Mouse (Mus musculus) c-Kit-negative CD71-positive TER-119-positive erythroid progenitor cells, embryonic 14.5 days (primary cell): ENCODE measurements around the gene Skil.

Source experiments
- DNase-seq: peaks from one replicate; pipeline ENCODE4 v3.0.0-alpha.2; 2013; ENCODE audit warnings: low read depth, low spot score

Gene Skil

DNA sequence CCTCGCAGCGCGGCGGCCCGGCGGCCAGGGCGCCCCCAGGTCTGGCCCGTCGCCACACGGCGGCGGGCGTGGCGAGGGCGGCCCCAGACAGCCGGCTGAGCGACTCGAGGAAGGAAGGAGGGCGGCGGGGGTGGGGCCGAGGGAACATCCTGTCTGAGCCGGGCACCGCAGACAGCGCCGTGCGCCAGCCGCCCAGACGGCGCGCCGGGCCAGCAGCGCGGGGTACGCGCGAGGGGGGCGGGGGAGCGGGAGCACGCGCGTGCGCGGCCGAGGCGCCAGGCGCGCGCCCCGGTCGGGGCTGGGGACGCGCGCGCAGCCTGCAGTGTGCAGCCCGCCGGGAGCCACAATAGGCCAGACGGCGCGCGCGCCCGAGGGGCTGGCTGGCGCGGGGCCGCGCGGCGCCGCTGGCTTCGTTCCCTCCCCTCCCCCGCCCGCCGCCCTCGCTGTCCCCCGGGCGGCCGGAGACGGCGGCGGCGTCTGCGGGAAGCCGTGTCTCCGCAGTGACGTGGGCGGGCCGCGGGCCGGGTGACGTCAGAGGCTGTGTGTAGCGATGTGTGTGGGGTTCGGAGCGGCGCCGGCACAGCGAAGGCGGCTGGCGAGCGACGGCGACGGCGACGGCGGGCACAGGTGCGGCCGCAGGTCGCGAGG lies at the start of gene Skil:
Skil (plus strand) TSS at position 528 of the 648 bp plus-strand sequence.
- DNase-seq: peak; percentile 75

DNA sequence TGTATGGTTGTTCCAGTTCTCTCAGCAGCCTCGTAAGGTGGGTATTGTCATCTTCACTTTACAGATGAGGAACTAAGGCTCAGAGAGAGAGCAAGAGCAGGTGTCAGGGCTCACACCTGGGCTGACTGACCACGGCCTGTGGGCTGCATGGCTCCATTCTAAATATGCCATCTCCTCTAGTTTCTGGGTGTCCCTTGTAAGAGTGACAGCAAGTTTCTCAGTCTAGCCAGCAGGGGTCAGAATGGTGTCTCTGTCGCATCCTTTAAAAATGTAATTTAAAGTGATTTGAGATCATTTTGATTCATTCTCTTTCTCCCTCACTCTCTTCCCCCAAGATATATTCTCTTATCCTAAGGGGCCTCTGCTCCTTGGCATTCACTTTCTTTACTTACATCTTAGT lies 47.6 kb upstream of the Skil start:
- no peak for DNase-seq

- no peak for DNase-seq
These were observed 45.8 kb upstream of the Skil start for GRCm38 (mm10) chr3:31049087-31049486.

- no peak for DNase-seq
These were observed 44.5 kb upstream of the Skil start for GRCm38 (mm10) chr3:31050375-31050774.

GRCm38 (mm10) chr3:31051730-31052129 lies 43.1 kb upstream of the Skil start:
- no peak for DNase-seq

GRCm38 (mm10) chr3:31053191-31053590 lies 41.7 kb upstream of the Skil start:
- no peak for DNase-seq

GRCm38 (mm10) chr3:31054888-31055287 lies 40.0 kb upstream of the Skil start:
- no peak for DNase-seq

DNA sequence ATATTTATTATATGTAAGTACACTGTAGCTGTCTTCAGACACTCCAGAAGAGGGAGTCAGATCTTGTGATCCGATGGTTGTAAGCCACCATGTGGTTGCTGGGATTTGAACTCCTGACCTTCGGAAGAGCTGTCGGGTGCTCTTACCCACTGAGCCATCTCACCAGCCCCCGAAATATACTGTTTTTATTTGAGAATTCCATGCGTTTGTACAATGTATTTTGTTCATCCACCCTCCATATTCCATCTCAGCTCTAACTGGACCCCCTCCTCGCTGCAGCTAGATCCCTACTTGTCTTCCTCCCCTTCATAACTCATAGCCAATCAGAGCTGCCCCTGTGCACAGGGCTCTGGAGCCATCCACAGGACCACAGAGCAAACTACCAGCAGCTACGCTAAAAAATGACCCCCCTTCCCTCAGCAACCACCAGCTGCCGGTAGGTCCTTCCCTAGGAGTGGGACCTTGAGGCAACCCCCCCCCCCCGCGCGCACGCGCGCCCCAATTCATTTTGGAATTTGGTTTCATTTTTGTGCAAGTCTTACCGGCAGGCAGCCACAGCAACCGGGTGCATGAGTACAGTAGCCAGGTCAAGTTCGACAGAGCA lies 38.7 kb upstream of the Skil start:
- DNase-seq: peak; percentile 4

GRCm38 (mm10) chr3:31056651-31057627 lies 37.9 kb upstream of the Skil start:
- DNase-seq: peak; percentile 72

GRCm38 (mm10) chr3:31060745-31061102 lies 34.1 kb upstream of the Skil start:
- DNase-seq: no peak

- no peak for DNase-seq
These were observed 33.6 kb upstream of the Skil start for GRCm38 (mm10) chr3:31061103-31061785.

GRCm38 (mm10) chr3:31061786-31062120 lies 33.1 kb upstream of the Skil start:
- DNase-seq: no peak

DNA sequence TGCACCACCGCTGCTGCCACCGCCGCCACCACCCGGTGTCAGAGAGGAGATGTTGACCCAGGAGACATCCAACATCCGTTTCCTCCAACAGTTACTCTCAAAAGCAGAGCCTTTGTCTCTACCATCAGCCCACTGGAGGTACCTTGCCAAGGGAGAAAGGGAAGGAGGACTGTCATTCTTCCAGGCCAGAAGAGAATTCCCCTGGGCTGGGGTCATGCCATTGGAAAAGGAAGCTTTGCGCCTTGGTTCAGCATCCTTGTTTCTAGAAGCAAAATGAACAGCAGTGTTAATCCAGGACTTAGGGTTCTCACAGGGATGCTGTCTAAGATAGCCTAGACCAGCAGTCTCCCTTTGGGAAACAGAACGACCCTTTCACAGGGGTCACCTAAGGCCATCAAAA lies 32.5 kb upstream of the Skil start:
- DNase-seq: no peak

DNA sequence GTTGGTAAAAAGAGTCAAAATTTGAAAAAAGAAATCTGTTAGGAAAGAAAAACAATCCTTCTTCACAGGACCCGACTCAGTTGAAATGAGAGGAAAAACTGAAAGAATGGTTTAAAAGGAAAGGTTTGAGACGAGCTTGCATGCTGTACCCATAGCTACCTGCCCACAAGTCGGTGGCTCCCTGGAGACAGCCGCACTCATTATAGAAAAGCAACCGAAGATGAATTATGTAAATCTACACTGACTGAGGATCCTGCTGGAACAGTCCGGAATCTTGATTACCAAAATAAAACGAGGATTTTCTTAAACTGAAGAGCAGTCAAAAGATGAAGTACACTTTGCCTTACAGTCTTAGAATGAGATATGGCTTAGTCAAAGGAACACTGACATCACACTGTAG lies 26.4 kb upstream of the Skil start:
- DNase-seq: no peak

- DNase-seq: no peak
These were observed 23.1 kb upstream of the Skil start for GRCm38 (mm10) chr3:31071804-31072203.

DNA sequence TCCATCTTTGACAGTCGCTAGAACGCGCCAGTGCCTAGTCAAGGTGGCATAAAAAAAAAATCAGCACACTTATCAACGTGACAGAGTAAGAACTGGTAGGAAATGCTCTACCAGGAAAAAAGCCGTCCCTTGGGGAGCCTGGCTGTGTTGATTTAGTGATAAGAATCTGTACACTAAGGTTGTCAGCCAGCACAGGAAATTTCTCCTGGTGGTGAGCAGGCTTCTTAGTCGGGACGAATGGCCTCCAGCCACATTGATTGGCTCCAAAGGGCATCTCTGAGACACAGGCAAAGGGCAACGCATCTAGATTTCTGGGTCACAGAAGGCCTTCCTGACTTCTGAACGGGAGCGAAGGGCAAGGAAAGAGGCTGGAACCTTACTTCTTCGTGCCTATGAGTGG lies 19.1 kb upstream of the Skil start:
- DNase-seq: no peak

DNA sequence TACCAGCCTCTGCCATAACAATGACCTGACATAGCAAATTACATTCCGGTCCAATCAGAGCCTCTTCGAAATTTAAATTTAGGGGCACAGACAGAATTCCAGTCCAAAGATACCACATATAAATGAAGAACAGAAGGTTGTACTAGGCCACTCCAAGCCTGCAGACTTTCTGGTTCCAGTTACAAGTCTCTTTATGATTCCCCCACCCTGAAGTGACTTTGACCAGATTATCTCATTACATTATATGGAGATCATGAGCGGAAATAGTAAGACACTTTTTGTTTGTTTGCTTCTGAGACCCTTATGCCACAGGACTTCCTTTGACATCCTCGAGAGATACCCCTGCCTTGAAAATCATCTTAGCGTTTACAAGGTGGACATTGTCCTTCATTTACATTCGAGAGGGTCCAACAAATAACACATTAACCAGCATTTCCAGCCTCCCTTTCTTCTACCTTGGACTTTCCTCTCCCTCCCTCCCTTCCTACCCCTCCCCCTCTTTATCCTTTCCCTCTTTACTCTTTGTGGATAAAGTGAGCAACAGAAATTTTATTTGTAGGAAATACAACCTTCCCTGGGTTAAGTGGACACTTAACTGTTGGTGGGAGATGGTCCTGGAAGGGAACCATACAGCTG lies 17.7 kb upstream of the Skil start:
- no peak for DNase-seq

- DNase-seq: no peak
These were observed 15.4 kb upstream of the Skil start for GRCm38 (mm10) chr3:31079450-31079849.

- no peak for DNase-seq
These were observed 13.9 kb upstream of the Skil start for GRCm38 (mm10) chr3:31080791-31081502.

GRCm38 (mm10) chr3:31082838-31083506 lies 11.9 kb upstream of the Skil start:
- DNase-seq: no peak
